Mouse (Mus musculus) monocyte, adult 59 days (primary cell): ENCODE measurements around the gene Golt1b. TPM values are rescaled to one million over a fixed set of nuclear protein-coding genes. Genes with fewer than 3 reads are reported as not detected.

Experiments used
- total RNA-seq, 2 experiments: library from RNA; stranded (reverse); gene quantifications; one replicate each; pipeline ENCODE4 v1.2.4; 2023

Gene Golt1b
- total RNA-seq, result 10 to 100 TPM; 21.5 to 24.0 TPM

GRCm38 (mm10) chr6:142387011-142387754 lies at the start of gene Golt1b, which contains the start of gene Recql:
TSS of gene Golt1b (plus strand) at chr6:142387221.
TSS of gene Recql (minus strand) at chr6:142387087.

DNA sequence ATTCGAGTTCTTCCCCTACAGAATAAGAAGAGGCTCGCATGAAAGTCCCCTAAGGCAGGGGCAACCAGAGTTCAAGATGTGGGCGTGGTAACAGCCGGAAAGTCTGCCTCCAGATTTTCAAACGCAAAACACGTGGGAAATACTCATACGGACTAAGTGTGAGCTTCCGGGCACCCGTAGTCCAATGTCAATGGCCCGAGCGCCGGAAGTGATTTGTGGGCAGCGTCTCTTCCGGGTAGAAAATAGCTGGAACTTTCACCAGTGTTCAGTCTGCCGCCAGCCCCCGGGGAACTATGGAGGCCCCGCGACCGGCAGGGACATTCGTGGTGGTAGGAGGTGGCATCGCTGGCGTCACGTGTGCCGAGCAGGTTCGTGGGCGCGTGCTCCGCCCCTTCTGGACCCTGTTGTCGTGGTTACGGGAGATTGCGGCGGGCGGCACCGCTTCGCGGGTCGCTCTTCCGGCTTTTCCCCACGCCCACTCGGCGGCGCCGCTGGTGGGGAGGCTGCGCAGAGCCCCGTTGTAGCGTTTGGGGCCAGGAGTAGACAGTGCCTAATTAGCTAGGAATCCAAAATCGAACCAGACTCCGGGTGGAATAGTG lies 41.5 kb upstream of the Golt1b start, which contains the start of gene Pyroxd1:
Gene Pyroxd1 (plus strand): TSS at position 215 of the 599 bp plus-strand sequence.

GRCm38 (mm10) chr6:142412906-142413491 lies 26.0 kb downstream of the Golt1b start, which contains the start of gene Spx:
TSS of gene Spx (plus strand) at chr6:142413441.

Other genes with a start within 250 kb of the Golt1b start
- gene Slco1a6, start 178.7 kb upstream of the Golt1b start, total RNA-seq, result not detected
- not detected for gene Iapp, start 88.8 kb upstream of the Golt1b start, total RNA-seq
- not detected for gene Slco1a5, start 64.2 kb upstream of the Golt1b start, total RNA-seq
- 10 to 100 TPM; 17.1 to 17.7 TPM for gene Pyroxd1, start 41.6 kb upstream of the Golt1b start, total RNA-seq
- 10 to 100 TPM; 17.8 to 20.5 TPM for gene Recql, start 134 bp upstream of the Golt1b start, total RNA-seq
- gene Spx, start 26.2 kb downstream of the Golt1b start, total RNA-seq, result not detected
- not detected for gene Gys2, start 85.9 kb downstream of the Golt1b start, total RNA-seq
- gene Ldhb, start 120.7 kb downstream of the Golt1b start, total RNA-seq, result 10 to 100 TPM; 38.4 to 43.9 TPM
- not detected for gene Kcnj8, start 184.4 kb downstream of the Golt1b start, total RNA-seq